Mouse (Mus musculus) spleen, adult 2 months (tissue): Measurements from ENCODE around the gene Trim11.

ENCODE experiments used
- CTCF ChIP-seq: fragments of 200-500 bp; IDR thresholded peaks from 2 replicates; pipeline ENCODE4 v1.5.1; 2011; ENCODE audit warnings: mild to moderate bottlenecking, inconsistent platforms; ENCODE audit not compliant: insufficient read depth, insufficient read length, insufficient replicate concordance; ENCODE audit errors: extremely low read depth
- POLR2A ChIP-seq: fragments of 200-500 bp; IDR thresholded peaks from 2 replicates; pipeline ENCODE4 v1.6.1; 2011; ENCODE audit warnings: low read depth, low read length, inconsistent platforms

- TF ChIP-seq CTCF (no peak), POLR2A (no peak)
Observed at GRCm38 (mm10) chr11:58947798-58948528, 29.9 kb upstream of the Trim11 start.
